Mouse (Mus musculus) CD4-positive helper T cell, adult 2 months (primary cell): ENCODE data around the gene Frem3.
A peak's percentile ranks its signal among the peaks of the same experiment; 100 is the strongest.

Source experiments
- DNase-seq: peaks from one replicate; pipeline ENCODE4 v3.0.0-alpha.2; 2012; ENCODE audit warnings: low read depth, missing footprints, low spot score

Gene Frem3

DNA sequence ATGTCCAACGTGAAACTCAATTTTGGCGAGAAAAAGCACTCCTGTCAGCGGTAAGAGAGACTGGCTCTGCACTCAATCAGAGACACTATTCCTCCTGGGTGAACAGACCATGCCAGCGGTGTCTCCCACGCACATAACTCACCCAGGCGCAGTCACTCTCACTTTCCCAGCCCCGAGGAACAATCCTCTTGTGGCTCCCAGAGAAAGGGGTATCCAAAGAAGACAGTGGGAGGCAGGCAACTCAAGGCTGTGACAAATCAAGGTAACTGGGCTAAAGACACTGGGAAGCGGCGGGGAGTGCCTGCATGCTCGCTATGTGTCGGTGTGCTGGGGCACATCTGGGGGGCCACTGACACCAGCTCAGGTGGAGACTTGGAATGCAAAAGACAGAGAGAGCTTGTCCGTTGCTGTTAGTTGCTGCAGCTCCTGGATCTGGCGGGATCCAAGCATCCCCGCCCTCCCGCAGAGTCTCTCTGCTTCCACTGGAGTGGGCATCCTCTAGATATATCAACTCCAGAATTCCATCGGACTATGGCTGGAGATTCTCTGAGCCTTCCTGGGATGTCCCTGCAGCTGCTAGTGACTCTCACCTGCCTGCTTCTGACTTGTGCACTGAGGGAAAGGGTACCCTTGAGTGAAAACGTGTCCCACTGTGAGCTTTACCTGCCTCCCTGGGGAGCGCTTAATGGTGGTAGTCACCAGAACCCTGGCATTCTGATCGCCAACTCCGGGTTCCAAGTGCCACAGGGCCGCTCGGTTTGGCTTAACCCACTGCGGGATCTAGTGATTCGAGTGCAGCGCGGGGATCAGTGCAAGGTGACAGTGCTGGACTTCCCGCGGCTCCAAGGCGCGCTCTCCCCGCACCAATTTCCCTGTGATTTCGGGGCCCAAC, at the start of gene Frem3:
Gene Frem3, plus strand, starts transcription at position 532 of the 892 bp plus-strand sequence.
- no peak for DNase-seq

GRCm38 (mm10) chr8:80564205-80564839, 46.6 kb upstream of the Frem3 start:
- no peak for DNase-seq

DNA sequence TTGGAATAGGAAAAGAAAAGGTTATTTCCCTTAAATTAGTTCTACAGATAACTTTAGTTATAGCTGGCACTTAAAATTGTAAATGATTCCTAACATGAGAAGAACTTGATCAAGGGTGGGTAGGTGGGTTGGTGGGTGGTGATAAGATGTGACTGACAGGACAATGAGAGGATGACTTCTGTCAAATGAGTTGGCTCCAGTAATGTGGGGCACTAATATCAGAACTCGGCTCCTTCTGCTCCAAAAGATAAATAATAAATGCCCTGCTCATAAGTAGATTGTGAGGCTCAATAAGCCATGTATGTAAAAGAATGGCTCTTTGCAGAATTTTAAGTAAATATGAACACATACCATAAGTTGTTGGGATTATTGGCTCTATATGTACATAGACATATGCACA, 43.4 kb upstream of the Frem3 start:
- DNase-seq = no peak

DNA sequence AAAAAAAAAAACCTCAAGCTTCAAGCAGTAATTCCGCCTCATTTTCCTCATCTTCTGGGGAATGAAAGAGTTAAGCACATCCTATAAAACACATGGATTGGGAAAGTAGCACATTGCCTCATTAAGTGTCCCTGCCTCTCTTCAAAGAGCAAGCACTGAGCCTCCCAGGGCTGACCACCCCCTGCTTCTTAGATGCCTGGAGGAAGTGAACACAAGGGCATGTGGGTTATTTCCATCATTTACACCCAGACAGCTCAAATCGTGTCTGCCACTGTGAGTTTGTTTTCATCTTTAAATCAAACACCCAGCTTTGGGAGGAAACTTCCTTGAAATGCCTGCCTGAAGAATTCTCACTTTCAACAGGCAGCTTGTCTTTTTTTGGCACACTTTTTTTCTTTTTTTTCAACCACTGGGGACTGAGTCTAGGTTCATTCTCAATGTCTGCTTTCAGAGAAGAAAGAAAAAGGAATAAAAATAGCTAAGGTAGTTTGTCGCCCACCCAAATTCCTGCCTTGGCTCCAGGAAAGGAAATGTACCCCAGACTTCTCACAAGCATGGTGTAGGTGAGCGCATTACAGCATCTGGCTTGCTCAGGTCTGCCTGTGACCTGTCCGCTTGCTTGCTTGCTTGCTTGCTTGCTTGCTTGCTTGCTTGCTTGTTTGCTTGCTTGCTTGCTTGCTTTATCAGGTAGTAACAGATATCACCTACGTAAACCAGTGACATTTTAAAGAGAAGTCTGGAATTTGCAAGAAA, 42.5 kb upstream of the Frem3 start:
- DNase-seq = no peak

DNA sequence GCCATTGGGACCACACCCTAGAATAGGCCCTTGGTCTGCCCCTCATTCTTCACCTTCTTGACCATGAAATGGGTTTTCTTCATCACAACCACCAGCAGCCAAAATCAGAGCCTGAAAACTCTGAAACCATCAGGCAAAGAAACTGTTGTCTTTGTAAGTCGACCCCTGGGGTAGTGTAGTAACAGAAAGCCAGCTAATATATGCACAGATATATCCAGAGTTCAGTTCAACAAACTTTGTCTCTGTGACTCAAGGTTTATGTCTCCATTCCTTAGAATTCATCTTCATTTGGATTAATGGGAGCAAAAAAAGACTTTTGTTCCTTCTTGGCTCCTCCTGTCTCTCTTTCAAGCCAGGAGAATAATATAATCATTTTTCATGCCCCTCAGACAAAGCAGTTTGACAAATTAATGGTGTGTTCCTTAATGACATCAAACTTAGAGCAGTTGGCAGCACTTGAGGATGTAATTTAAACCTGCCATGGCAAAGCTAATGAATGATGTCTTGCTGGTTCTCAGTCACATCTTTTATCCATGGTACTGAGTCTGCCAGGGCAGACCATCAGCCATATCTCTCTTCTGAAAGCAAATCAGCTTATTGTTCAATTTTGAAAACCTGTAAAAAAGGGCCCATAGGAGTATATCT, 38.3 kb upstream of the Frem3 start:
- DNase-seq = no peak

DNA sequence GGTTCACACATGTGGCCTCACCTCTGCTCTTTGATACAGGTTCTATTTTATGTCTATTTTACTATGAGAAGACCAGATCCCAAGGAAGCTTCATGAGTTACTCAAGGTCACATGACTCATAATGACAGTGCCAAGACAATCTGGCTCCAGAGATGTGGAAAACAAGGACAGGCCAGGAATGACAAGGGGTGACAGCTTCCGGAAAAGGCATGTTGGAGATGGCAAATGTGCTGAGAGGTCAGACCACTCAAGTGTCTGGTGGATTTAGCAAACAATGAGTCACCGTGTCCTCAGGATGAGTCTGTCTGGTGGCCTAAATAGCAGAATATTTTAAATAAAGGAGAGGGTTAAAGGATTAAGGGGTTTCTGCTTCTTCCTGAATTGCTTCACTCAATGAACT, 33.8 kb upstream of the Frem3 start:
- DNase-seq = no peak

- DNase-seq = no peak
Observed at GRCm38 (mm10) chr8:80579038-80579437, 31.8 kb upstream of the Frem3 start.

DNA sequence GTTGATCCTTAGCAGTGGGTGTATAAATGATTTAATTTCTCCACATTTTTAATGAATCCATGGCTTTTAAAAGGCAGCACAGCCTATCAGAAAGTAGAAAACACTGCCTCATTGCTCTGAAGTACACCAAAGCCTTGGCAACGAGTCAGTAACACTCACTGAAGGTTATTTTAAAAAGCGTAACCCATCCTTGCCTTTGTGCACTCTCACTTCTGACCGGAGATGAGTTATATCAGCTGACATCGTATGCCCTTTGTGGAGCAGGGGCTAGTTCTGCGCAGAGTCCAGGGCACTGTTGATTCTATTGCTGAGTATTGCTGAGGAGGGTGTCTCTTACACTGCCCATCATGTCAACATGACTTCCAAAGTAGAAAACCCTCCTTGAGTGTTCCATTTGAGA, 18.3 kb upstream of the Frem3 start:
- DNase-seq = no peak

DNA sequence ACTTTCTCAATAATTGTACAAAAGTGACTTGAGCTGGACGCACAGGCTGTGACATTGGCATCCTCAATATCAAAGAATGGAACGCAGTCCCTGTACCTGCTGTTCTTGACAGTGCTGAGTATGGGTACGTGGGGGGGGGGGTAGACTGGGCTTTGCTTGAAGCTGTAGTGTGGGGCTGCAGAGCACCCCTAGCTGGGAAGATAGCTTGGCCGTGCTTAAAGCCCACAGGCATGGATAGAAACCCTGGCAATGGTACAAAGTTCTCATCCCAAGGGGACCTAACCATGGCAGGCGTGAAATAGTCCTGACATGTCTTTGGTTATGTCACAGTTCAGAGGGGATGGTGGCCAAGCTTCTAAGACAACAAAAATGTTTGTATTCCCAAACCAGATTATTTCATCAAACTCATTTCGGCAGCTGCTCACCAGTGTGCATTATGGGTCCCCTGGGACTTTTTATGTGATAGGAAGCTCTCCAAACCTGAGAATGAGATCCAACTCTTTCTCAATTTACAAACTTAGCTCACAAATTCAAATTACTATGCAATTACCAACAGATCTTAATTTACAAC, 10.2 kb upstream of the Frem3 start:
- DNase-seq = no peak

GRCm38 (mm10) chr8:80601886-80602285, 9.0 kb upstream of the Frem3 start:
- DNase-seq = no peak

DNA sequence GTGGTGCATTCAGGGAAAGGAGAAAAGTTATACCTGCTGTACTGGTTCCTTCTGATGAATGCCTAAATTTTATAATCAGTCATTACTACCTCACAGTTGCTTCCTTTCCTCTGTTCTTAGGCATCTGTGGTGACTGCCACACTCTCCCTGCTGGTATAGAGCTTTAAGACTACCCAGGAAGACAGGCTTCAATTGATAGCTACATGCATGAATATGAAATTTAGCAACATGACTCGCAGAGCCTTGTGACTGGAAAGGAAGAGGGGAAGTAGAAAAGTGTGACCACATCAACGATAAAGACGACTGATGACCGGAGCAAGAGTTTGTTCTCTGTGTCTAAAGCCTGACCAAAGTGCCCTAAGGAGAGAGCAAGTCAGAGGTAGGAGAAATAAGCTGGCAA, 3.8 kb upstream of the Frem3 start:
- no peak for DNase-seq

- no peak for DNase-seq
Observed at GRCm38 (mm10) chr8:80611441-80611751, 516 bp downstream of the Frem3 start.

- DNase-seq = no peak
Observed at GRCm38 (mm10) chr8:80619787-80620186, 8.9 kb downstream of the Frem3 start.

- no peak for DNase-seq
Observed at GRCm38 (mm10) chr8:80647394-80647793, 36.5 kb downstream of the Frem3 start.

DNA sequence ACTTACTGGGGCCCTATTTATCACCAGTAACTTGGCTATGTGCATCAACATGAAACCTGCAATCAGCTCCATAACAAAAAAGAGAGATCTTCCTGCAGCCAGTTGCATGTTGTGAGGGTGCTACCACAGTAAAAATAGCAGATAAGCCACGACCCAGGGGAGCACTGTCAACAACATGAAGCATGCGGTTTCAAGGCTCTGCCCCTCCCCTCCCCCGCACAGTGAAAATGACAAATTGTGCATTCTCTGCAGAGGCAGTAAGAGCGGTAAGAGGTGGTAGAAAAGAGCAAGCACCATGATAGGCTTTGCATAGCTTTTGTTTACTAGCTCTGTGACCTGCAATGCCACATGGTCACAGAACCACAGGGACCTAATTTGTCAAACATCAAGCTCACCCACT, 46.8 kb downstream of the Frem3 start:
- DNase-seq = no peak

GRCm38 (mm10) chr8:80661055-80661454, 50.2 kb downstream of the Frem3 start:
- DNase-seq = no peak

DNA sequence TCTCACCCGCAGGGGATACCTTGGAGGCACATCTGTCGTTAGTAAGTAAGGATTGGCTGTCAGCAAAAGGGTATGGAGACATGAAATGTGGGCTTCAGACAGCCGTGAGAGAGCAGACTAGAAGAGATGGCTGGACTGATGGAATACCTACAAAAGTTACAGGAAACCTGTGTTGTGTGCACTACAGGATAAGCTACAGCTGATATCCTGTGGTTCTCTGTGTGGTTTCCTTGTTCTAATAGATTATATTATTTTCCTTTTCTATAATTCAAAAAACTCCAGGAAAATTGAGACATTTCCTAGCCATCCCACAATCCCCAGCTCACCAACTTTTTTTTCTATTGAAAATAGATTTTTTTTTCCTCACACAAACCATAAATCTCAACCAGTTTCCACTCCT, 52.6 kb downstream of the Frem3 start:
- DNase-seq = no peak

- DNase-seq = no peak
Observed at GRCm38 (mm10) chr8:80669277-80669901, 58.5 kb downstream of the Frem3 start.

- DNase-seq = no peak
Observed at GRCm38 (mm10) chr8:80682594-80682993, 71.7 kb downstream of the Frem3 start.

DNA sequence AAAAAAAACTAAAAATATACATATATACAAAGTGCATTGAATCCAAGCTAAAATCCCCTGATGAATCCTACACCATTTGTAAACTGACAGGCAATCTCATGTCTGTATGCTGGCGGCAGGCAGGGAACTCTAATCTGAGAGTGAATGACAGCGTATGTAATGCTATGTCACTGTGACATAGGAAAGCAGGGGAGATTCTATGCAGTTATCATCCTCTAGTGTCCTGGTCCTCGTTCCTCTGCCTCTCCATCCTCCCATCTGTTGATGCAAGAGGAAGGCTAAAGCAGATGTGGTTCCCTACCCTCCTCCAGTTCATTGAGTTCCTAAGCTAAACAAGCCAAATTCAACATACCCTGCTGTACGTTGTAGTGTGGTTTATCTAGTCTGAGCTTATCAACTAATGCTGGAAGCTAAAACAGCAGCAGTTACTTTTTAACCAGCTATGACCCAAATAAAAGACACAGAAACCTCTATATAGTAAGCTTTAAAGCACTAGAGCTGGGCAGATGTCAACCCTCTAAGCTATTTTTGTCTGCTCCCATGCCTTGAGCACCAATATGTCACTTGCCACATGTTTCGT, 73.0 kb downstream of the Frem3 start:
- DNase-seq = no peak

DNA sequence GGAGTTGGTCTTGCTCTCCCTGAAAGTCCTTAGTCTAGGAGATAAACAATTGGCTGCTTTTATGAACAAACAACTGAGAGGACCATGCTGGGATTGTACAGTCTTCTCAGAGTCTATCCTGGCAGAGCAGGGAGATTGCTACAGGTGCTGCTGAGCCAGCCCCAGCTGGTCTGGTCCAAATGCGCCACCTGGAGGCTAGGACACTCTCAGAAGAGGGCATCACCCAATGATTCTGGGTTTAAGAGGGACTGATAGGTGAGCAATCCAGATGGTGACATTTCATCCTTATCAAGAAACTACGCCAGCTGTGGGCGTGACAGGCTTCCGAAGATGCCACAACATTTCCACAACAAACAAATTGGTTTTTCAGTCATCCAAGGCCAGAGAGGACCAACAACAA, 77.3 kb downstream of the Frem3 start:
- DNase-seq = peak; percentile 32
